Mouse (Mus musculus) layer of hippocampus, adult 9-11 months (tissue): ENCODE data around the gene Med13l.
A peak's percentile ranks its signal among the peaks of the same experiment; 100 is the strongest.

Source experiments
- DNase-seq: peaks from one replicate; pipeline ENCODE4 v3.0.0; 2022

Gene Med13l

GRCm38 (mm10) chr5:118560385-118561085 is at the start of gene Med13l:
TSS of gene Med13l (plus strand) at chr5:118560679.
- DNase-seq = peak; percentile 31

- no peak for DNase-seq
Measured at GRCm38 (mm10) chr5:118510969-118511368, 49.5 kb upstream of the Med13l start.

GRCm38 (mm10) chr5:118513005-118513404 is 47.5 kb upstream of the Med13l start:
- DNase-seq = no peak

GRCm38 (mm10) chr5:118513629-118514526 is 46.6 kb upstream of the Med13l start:
- peak; percentile 69 for DNase-seq

- DNase-seq = no peak
Measured at GRCm38 (mm10) chr5:118514527-118514831, 46.0 kb upstream of the Med13l start.

- DNase-seq = no peak
Measured at GRCm38 (mm10) chr5:118514842-118515241, 45.6 kb upstream of the Med13l start.

GRCm38 (mm10) chr5:118515280-118515721 is 45.2 kb upstream of the Med13l start:
- peak; percentile 84 for DNase-seq

- no peak for DNase-seq
Measured at GRCm38 (mm10) chr5:118516066-118516465, 44.4 kb upstream of the Med13l start.

GRCm38 (mm10) chr5:118516470-118516869 is 44.0 kb upstream of the Med13l start:
- DNase-seq = no peak

GRCm38 (mm10) chr5:118520457-118520856 is 40.0 kb upstream of the Med13l start:
- DNase-seq = no peak

- DNase-seq = no peak
Measured at GRCm38 (mm10) chr5:118524400-118524799, 36.1 kb upstream of the Med13l start.

GRCm38 (mm10) chr5:118525634-118526033 is 34.8 kb upstream of the Med13l start:
- DNase-seq = no peak

- no peak for DNase-seq
Measured at GRCm38 (mm10) chr5:118526504-118526903, 34.0 kb upstream of the Med13l start.

GRCm38 (mm10) chr5:118529241-118529640 is 31.2 kb upstream of the Med13l start:
- no peak for DNase-seq

GRCm38 (mm10) chr5:118532125-118532524 is 28.4 kb upstream of the Med13l start:
- DNase-seq = no peak

- peak; percentile 74 for DNase-seq
Measured at GRCm38 (mm10) chr5:118532659-118533058, 27.8 kb upstream of the Med13l start.

- DNase-seq = no peak
Measured at GRCm38 (mm10) chr5:118534407-118534921, 26.0 kb upstream of the Med13l start.

- DNase-seq = no peak
Measured at GRCm38 (mm10) chr5:118535130-118535529, 25.3 kb upstream of the Med13l start.

- DNase-seq = no peak
Measured at GRCm38 (mm10) chr5:118538487-118538886, 22.0 kb upstream of the Med13l start.

GRCm38 (mm10) chr5:118543816-118544215 is 16.7 kb upstream of the Med13l start:
- DNase-seq = no peak

- no peak for DNase-seq
Measured at GRCm38 (mm10) chr5:118550493-118550892, 10.0 kb upstream of the Med13l start.

- no peak for DNase-seq
Measured at GRCm38 (mm10) chr5:118553290-118553689, 7.2 kb upstream of the Med13l start.

- DNase-seq = no peak
Measured at GRCm38 (mm10) chr5:118555305-118555704, 5.2 kb upstream of the Med13l start.

- DNase-seq = no peak
Measured at GRCm38 (mm10) chr5:118556387-118556937, 4.0 kb upstream of the Med13l start.
